Comparison of ENCODE assay signal across 12 mouse cellular contexts in the genomic region with DNA sequence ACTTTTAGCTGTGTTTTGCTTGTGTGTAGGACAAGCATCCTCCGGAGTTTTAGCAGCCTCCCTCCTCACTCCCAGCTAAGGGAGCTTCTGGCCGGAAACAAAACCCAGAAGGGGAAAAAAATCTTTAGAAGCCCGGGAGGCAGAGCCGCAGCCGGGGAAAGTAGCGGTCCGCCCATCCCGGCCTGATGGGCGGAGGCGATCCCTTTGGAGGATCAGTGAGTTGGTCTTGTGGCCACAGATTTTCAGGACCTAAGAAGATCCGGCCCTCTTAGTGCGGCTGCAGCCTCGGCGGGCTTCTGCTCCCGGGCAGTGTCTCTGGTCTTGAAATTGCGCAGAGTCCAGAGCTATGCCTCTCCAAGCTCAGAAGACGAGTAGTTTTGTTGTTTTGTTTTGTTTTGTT. TPM values are rescaled to one million over a fixed set of nuclear protein-coding genes. Genes with fewer than 3 reads are reported as not detected.
A peak's percentile ranks its signal among the peaks of the same experiment; 100 is the strongest.
DNase-seq lines count a peak whose midpoint lies in the region; ATAC-seq and TF ChIP-seq lines count a peak whose summit lies in the region.
"Had no signal": no experiment of that assay in that cellular context is flagged by ENCODE, and none has a peak within 500 bp of the region (broad histone marks: within the 10 kb centered on the region; RNA-seq: fewer than 3 reads in every experiment).

No protein-coding gene starts in this region.

- no peaks in the 10 kb centered on the region for H3K36me3 ChIP-seq in limb, embryonic 13.5 days
- no peaks in the 10 kb centered on the region for H3K36me3 ChIP-seq in stomach, postnatal 0 days (ENCODE audit: control insufficient read depth, insufficient read depth, low read length)

- WGBS in limb, embryonic 13.5 days = 0% methylated on average over 17 of the region's 17 CpGs
- WGBS in stomach, postnatal 0 days = under 1% methylated on average over 17 of the region's 17 CpGs

- H3K9me3 ChIP-seq in limb, embryonic 13.5 days = no peaks in the 10 kb centered on the region
- H3K9me3 ChIP-seq in stomach, postnatal 0 days (ENCODE audit: control insufficient read depth, low read length) = no peaks in the 10 kb centered on the region

- no peak for TF ChIP-seq CTCF in stomach, postnatal 0 days (IDR thresholded peaks at IDR 0.05; ENCODE audit: low read depth)

- TF ChIP-seq EP300 in stomach, postnatal 0 days (optimal IDR thresholded peaks at IDR 0.05) = no peak

- peak overlapping the region; percentile 9 for H3K4me3 ChIP-seq in limb, embryonic 13.5 days
- no peak overlapping the region for H3K4me3 ChIP-seq in stomach, postnatal 0 days (ENCODE audit: low read depth, low read length)

- H3K4me2 ChIP-seq in limb, embryonic 13.5 days (replicated peaks) = 0 out of 2 replicates have a peak overlapping the region, but pooled peaks have one; percentile 10
- no peak overlapping the region for H3K4me2 ChIP-seq in stomach, postnatal 0 days (replicated peaks; ENCODE audit: low read depth)

- ATAC-seq in limb, embryonic 13.5 days (ENCODE audit: low FRiP score, low read depth) = no peak
- no peak for ATAC-seq in stomach, postnatal 0 days (ENCODE audit: low FRiP score, low TSS enrichment)

- no peak overlapping the region for H3K27ac ChIP-seq in limb, embryonic 13.5 days
- no peak overlapping the region for H3K27ac ChIP-seq in stomach, postnatal 0 days (replicated peaks)

- no peak overlapping the region for H3K9ac ChIP-seq in limb, embryonic 13.5 days
- H3K9ac ChIP-seq in stomach, postnatal 0 days (ENCODE audit: low read length) = no peak overlapping the region

- peaks cover 32% of the 10 kb centered on the region for H3K4me1 ChIP-seq in limb, embryonic 13.5 days
- no peaks in the 10 kb centered on the region for H3K4me1 ChIP-seq in stomach, postnatal 0 days (replicated peaks; ENCODE audit: control insufficient read depth, insufficient read depth)

- peak; percentile 87 for DNase-seq in heart, adult 11 months
- DNase-seq in heart, postnatal 4 days = no peak
- DNase-seq in thymus, postnatal 14 days = peak; percentile 48
- DNase-seq in thymus, postnatal 10 days (ENCODE audit: low spot score in 2 of 2) = no peak
- peak; percentile 16 for DNase-seq in stomach, postnatal 0 days (ENCODE audit: low spot score)
- DNase-seq in right cerebral cortex, adult 2 months (ENCODE audit: low spot score in 2 of 2) = no peak
- DNase-seq in kidney, adult 8-10 months = no peak
- DNase-seq: kidney, postnatal 25 days; lung, adult 2 months had no signal

- H3K27me3 ChIP-seq in limb, embryonic 13.5 days = peaks cover 99% of the 10 kb centered on the region
- peaks cover 46% of the 10 kb centered on the region for H3K27me3 ChIP-seq in stomach, postnatal 0 days (ENCODE audit: control insufficient read depth, insufficient read depth, low read length)
- H3K27me3 ChIP-seq: CH12.LX had no signal

RNA-seq across cellular contexts. Expression of a gene that starts 2.2 kb away (rescaled TPM):
- total RNA-seq in heart, postnatal 4 days (2021) = not detected
- polyA plus RNA-seq in limb, embryonic 13.5 days (2015; fragmentation: Nextera tagmentation; extraction: Ambion mirVana) = 0.08 and 0.24 TPM in 2 replicates
- 0.04 TPM in 1 of 2 replicates, not detected in the other for polyA plus RNA-seq in stomach, postnatal 0 days (2015; fragmentation: Nextera tagmentation; extraction: Ambion mirVana)
- total RNA-seq: CH12.LX had no signal
- polyA plus RNA-seq: lung, adult 2 months; small intestine, adult 2 months had no signal

Comparison
In these comparisons a context has a peak if more than half of its experiments do, and no peak if none do; other contexts are left out.
1. DNase-seq: peak in heart, adult 11 months (single experiment), thymus, postnatal 14 days (single experiment) and stomach, postnatal 0 days (single experiment); none in heart, postnatal 4 days (single experiment), thymus, postnatal 10 days (0 of 2), right cerebral cortex, adult 2 months (0 of 2) and kidney, adult 8-10 months (0 of 2).